Mouse (Mus musculus): ENCODE measurements around the gene Nfya.

Nfya gene

DNA sequence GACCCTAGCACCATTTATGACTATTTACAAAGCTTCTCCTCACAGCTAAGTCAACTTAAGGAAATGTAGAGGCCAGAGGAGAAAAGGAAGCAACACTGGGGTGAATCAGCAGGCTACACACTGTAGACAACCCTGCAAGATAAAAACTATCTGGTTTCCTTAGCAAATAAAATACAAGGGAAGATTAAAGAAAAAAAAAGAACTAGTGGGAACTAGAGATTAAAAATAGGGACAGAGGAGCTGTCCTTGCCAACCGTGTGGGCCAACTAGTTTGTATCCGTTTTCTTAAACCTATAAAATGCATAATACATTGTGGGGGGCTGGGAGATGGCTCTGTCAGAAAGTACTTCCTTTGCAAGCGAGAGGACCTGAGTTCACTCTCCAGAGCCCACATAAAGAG is 67.8 kb downstream of the Nfya start:
- no peak for DNase-seq

DNA sequence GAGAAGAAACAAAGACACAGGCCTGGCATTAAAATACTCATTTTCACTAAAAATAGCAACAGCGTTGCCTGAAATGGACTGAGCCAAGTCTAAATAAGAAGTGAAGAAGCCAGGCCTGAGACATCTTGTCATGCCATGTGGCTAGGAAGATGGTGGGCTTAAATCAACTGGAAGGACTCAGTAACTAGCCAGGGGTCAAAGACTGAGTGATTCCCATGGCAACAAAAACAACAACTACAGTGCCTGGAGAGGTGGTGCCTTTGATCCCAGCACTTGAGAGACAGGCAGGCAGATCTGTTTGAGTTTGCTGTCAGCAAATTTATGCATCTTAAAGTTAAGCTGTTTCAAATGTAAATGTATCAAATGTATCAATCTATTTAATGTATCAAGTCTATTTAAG is 69.4 kb downstream of the Nfya start:
- DNase-seq, result no peak
